ENCODE assay signal across 12 mouse cellular contexts in the genomic region with DNA sequence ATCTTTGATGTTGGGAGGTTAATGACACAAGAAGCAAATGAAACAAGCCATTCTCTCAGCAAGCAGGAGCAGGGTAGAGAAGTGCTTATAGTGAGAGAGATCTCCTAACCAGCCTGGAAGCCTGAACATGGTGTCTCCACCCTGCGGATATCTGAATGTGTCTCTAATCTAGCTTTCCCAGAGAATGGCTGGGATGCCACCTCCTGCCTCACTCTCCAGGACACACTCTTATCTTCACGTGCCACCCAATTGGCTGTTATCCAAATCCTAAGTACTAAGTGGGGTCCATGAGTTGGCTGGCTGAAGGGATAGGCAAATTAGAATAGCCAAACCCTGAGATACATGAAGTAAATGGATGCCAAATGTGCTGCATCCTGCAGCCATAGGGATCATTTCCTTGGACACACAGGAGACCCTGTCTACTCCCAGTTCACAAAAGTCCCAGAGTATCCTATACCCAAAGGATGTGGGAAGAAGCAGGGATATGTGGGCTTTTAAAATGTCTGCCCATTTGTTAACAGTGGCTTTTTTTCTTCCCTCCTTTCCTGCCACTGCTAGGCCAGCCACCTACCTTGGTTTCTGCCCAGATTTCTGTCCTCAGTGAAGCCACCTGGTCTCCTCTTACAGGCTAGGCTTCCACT. TPM values are rescaled to one million over a fixed set of nuclear protein-coding genes. Genes with fewer than 3 reads are reported as not detected.
DNase-seq lines count a peak whose midpoint lies in the region; ATAC-seq and TF ChIP-seq lines count a peak whose summit lies in the region.
"Had no signal": no experiment of that assay in that cellular context is flagged by ENCODE, and none has a peak within 500 bp of the region (broad histone marks: within the 10 kb centered on the region; RNA-seq: fewer than 3 reads in every experiment).

No protein-coding gene starts in this region.

- no peaks in the 10 kb centered on the region for H3K9me3 ChIP-seq in heart, embryonic 12.5 days (replicated peaks)
- peaks cover 4% of the 10 kb centered on the region for H3K9me3 ChIP-seq in G1E (replicated peaks)
- H3K9me3 ChIP-seq in liver, embryonic 15.5 days (replicated peaks), result no peaks in the 10 kb centered on the region
- H3K9me3 ChIP-seq in hindbrain, embryonic 16.5 days (ENCODE audit: control insufficient read depth, low read length), result no peaks in the 10 kb centered on the region
- H3K9me3 ChIP-seq: midbrain, embryonic 12.5 days had no signal

- H3K4me2 ChIP-seq in heart, embryonic 12.5 days, result no peak overlapping the region
- H3K4me2 ChIP-seq in liver, embryonic 15.5 days, result peak overlapping the region; percentile 78
- no peak overlapping the region for H3K4me2 ChIP-seq in hindbrain, embryonic 16.5 days (ENCODE audit: low read length)
- H3K4me2 ChIP-seq: midbrain, embryonic 12.5 days had no signal

- H3K27me3 ChIP-seq in heart, embryonic 12.5 days (replicated peaks), result no peaks in the 10 kb centered on the region
- no peaks in the 10 kb centered on the region for H3K27me3 ChIP-seq in G1E (ENCODE audit: insufficient read depth, low read length)
- H3K27me3 ChIP-seq in liver, embryonic 15.5 days, result no peaks in the 10 kb centered on the region
- H3K27me3 ChIP-seq in hindbrain, embryonic 16.5 days (replicated peaks; ENCODE audit: control insufficient read depth, insufficient read depth, low read length), result no peaks in the 10 kb centered on the region
- H3K27me3 ChIP-seq: midbrain, embryonic 12.5 days had no signal

- no peak for TF ChIP-seq CTCF in G1E (IDR thresholded peaks at IDR 0.05; ENCODE audit: low read depth, low read length)

- H3K36me3 ChIP-seq in heart, embryonic 12.5 days, result peaks cover 24% of the 10 kb centered on the region
- peaks cover 82% of the 10 kb centered on the region for H3K36me3 ChIP-seq in G1E (replicated peaks)
- peaks cover 56% of the 10 kb centered on the region for H3K36me3 ChIP-seq in liver, embryonic 15.5 days (replicated peaks)
- H3K36me3 ChIP-seq in hindbrain, embryonic 16.5 days (ENCODE audit: control insufficient read depth, insufficient read depth, low read length), result no peaks in the 10 kb centered on the region

- H3K4me3 ChIP-seq in heart, embryonic 12.5 days, result no peak overlapping the region
- H3K4me3 ChIP-seq in G1E (ENCODE audit: low read depth, low read length), result no peak overlapping the region
- H3K4me3 ChIP-seq in liver, embryonic 15.5 days (replicated peaks), result peak overlapping the region; percentile 39
- no peak overlapping the region for H3K4me3 ChIP-seq in hindbrain, embryonic 16.5 days (ENCODE audit: low read length)
- H3K4me3 ChIP-seq: midbrain, embryonic 12.5 days had no signal

- H3K4me1 ChIP-seq in heart, embryonic 12.5 days (replicated peaks), result peaks cover 29% of the 10 kb centered on the region
- H3K4me1 ChIP-seq in G1E (ENCODE audit: insufficient read depth, low read depth, low read length), result peaks cover 78% of the 10 kb centered on the region
- peaks cover 86% of the 10 kb centered on the region for H3K4me1 ChIP-seq in liver, embryonic 15.5 days (replicated peaks)
- H3K4me1 ChIP-seq in hindbrain, embryonic 16.5 days (ENCODE audit: control insufficient read depth, insufficient read depth, low read depth, low read length), result no peaks in the 10 kb centered on the region
- H3K4me1 ChIP-seq: midbrain, embryonic 12.5 days had no signal

- no peak for DNase-seq in heart, postnatal 4 days
- peak; percentile 31 for DNase-seq in G1E (ENCODE audit: low spot score)
- peak; percentile 97 for DNase-seq in c-Kit-positive CD71-positive TER-119-negative erythroid progenitor cells, embryonic 14.5 days (ENCODE audit: low read depth)
- no peak for DNase-seq in gastrocnemius, postnatal 14 days
- DNase-seq in B cell, adult 2 months, result no peak
- DNase-seq: kidney, adult 2 months; thymus, adult 18-20 months had no signal

- intact Hi-C loops in gastrocnemius, postnatal 14 days (cut with DNase I; ENCODE audit: low total_unique reads), result loop anchor here (5.0 kb wide), 1 partner anchor 43 kb away; no protein-coding TSS in a partner anchor

- 25% methylated on average over 2 of the region's 2 CpGs for WGBS in heart, embryonic 12.5 days
- 17% methylated on average over 2 of the region's 2 CpGs for WGBS in liver, embryonic 15.5 days (ENCODE audit: insufficient replicate concordance)
- WGBS in hindbrain, embryonic 16.5 days, result 59% methylated on average over 2 of the region's 2 CpGs

- no peak overlapping the region; the same call in 1 of the 2 replicates for H3K9ac ChIP-seq in heart, embryonic 12.5 days
- peak overlapping the region; percentile 55 for H3K9ac ChIP-seq in liver, embryonic 15.5 days
- no peak overlapping the region for H3K9ac ChIP-seq in hindbrain, embryonic 16.5 days (ENCODE audit: low read depth, low read length)
- H3K9ac ChIP-seq: midbrain, embryonic 12.5 days had no signal

- ATAC-seq in heart, embryonic 12.5 days (ENCODE audit: insufficient number of reproducible peaks, low FRiP score), result peak; percentile 53; the same call in 1 of the 2 replicates
- ATAC-seq in G1E (ENCODE audit: extremely low read depth, insufficient number of reproducible peaks, low FRiP score, poor library complexity, severe bottlenecking), result no peak
- ATAC-seq in liver, embryonic 15.5 days (ENCODE audit: insufficient read depth), result peak; percentile 96
- no peak for ATAC-seq in hindbrain, embryonic 16.5 days
- ATAC-seq: forebrain, embryonic 16.5 days had no signal

- H3K27ac ChIP-seq in heart, embryonic 12.5 days (ENCODE audit: poor library complexity, severe bottlenecking), result peak overlapping the region; percentile 39
- H3K27ac ChIP-seq in liver, embryonic 15.5 days (replicated peaks), result peak overlapping the region; percentile 99
- H3K27ac ChIP-seq in hindbrain, embryonic 16.5 days (ENCODE audit: low read depth, low read length), result no peak overlapping the region
- H3K27ac ChIP-seq: midbrain, embryonic 12.5 days had no signal

RNA-seq across cellular contexts. Expression of gene Relt, which starts 18.7 kb away (rescaled TPM):
- 4.1 TPM in 2 replicates for polyA plus RNA-seq in heart, embryonic 12.5 days (2016; fragmentation: Nextera tagmentation; extraction: Ambion mirVana)
- 1 to 10 TPM; 5.6 to 6.4 TPM for total RNA-seq in heart, postnatal 4 days (2021)
- total RNA-seq in G1E (2014; fragmentation: Nextera tagmentation) (15.4 and 21.5 TPM in 2 replicates), G1E (2017) (25.5 and 39.1 TPM in 2 replicates)
- polyA plus RNA-seq in G1E (2012), result 75.6 and 75.9 TPM in 2 replicates
- 17.4 and 21.4 TPM in 2 replicates for polyA plus RNA-seq in liver, embryonic 15.5 days (2015; fragmentation: Nextera tagmentation; extraction: Ambion mirVana)
- 5.1 and 5.3 TPM in 2 replicates for polyA plus RNA-seq in hindbrain, embryonic 16.5 days (2015; fragmentation: Nextera tagmentation; extraction: Ambion mirVana)
- 10 to 100 TPM in 1 of 2 experiments, 1 to 10 TPM in 1; 5.4 to 16.3 TPM for total RNA-seq in gastrocnemius, postnatal 14 days (2021)

Comparison
In these comparisons a context has a peak if more than half of its experiments do, and no peak if none do; other contexts are left out.
1. ATAC-seq: peak in heart, embryonic 12.5 days (single experiment) and liver, embryonic 15.5 days (single experiment); none in G1E (single experiment) and hindbrain, embryonic 16.5 days (single experiment).
2. DNase-seq: peak in G1E (single experiment) and c-Kit-positive CD71-positive TER-119-negative erythroid progenitor cells, embryonic 14.5 days (single experiment); none in heart, postnatal 4 days (single experiment), gastrocnemius, postnatal 14 days (single experiment) and B cell, adult 2 months (0 of 2).